Mouse (Mus musculus): ENCODE measurements at regions not wholly inside any gene's neighbourhood (a gene's known extent, or its start where the extent isn't known, plus 50 kb on each side); places are given as distances from the start of the nearest gene placed in this dataset.

DNA sequence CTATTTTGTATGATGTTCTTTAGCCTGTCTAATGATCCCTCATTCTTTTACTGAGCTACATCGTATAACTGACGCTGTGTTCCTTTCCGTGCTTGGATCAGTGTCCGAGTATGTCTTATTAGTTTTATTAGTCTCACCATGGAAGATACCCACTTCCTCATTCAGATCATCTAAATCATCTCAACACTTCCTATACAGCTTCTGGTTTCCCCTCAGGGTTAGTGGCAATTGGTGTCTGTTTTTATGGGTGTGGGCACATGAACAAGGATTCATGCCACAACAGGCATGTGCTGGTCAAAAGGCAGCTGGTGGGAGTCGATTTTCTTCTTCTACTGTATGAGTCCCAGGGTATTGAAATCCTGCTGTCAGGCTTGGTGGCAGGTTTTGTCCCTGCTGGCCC lies 509.0 kb upstream of the Smim15 start:
- TF ChIP-seq CTCF (IDR thresholded peaks at IDR 0.05; ENCODE audit: borderline replicate concordance, extremely low read depth, insufficient read depth, insufficient read length) (no peak), POLR2A (IDR thresholded peaks at IDR 0.05; ENCODE audit: borderline replicate concordance, extremely low read depth, insufficient read depth, insufficient read length, poor library complexity, severe bottlenecking) (no peak)

All from brain, embryonic 14.5 days (tissue).